Mouse (Mus musculus): ENCODE data around the gene Ppp4r3a. TPM values are rescaled to one million over a fixed set of nuclear protein-coding genes. Genes with fewer than 3 reads are reported as not detected.

Gene Ppp4r3a
- polyA plus RNA-seq, 1 experiment from 2014 or later, result 33.0 TPM

DNA sequence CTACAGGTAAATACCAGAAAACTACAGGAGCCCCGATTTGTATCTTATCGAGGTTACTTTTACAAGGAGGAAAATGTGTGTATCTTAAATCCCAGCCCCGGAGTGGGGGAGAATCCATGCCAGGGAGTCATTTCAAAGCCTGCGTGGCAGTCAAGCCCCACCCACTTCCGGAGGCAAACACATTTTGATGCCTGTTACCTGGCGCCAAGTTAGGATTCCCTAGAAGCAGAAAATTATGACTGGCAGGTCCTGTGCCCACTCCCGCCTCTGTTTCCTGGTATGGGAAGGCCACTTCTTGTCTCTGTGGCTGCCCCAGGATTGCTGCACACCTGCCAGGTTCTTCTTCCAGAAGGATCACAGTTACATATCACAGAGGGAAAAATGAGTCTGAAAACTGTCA, 57.0 kb downstream of the Ppp4r3a start:
- Histone ChIP-seq H3K36me3 (ENCODE audit: control insufficient read depth, insufficient read depth, low read length) (peaks cover 6% of the 10 kb centered on the region), H3K4me2 (ENCODE audit: low read length) (peak overlapping the region; percentile 69), H3K9me3 (ENCODE audit: control insufficient read depth, low read length) (no peaks in the 10 kb centered on the region), H3K4me1 (ENCODE audit: control insufficient read depth, insufficient read depth, low read length) (peaks cover 38% of the 10 kb centered on the region), H3K27me3 (ENCODE audit: control insufficient read depth, insufficient read depth, low read length) (no peaks in the 10 kb centered on the region), H3K27ac (replicated peaks; ENCODE audit: low read depth, low read length) (0 out of 2 replicates have a peak overlapping the region, but pooled peaks have one; percentile 9), H3K4me3 (replicated peaks; ENCODE audit: low read depth, low read length) (peak overlapping the region; percentile 78), H3K9ac (replicated peaks; ENCODE audit: low read length) (peak overlapping the region; percentile 45; the same call in 1 of the 2 replicates)
- WGBS, result 41% methylated on average over 7 of the region's 7 CpGs
- ATAC-seq (ENCODE audit: low FRiP score, low TSS enrichment), result no peak
- peak; percentile 26 for DNase-seq

DNA sequence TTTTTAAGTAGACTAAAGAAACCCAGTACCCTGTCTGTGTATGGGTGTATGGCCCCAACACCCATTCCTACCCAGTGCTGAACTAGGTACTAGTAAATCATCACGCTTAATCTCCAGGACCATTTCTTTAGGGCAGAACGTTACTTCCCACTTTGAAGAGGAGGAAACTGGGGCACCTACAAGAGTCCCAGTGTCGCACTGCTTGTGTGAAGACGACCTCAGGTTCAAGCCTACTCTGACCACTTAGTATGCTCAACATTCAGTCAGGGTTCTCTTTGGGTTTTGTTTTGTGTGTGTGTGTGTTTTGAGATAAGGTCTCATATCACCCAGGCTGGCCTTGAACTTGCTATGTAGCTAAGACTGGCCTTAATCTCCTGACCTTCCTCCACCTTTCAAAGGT, 57.5 kb downstream of the Ppp4r3a start:
- no peak overlapping the region for H3K27ac ChIP-seq (replicated peaks; ENCODE audit: low read depth, low read length)
- H3K27me3 ChIP-seq (ENCODE audit: control insufficient read depth, insufficient read depth, low read length), result no peaks in the 10 kb centered on the region
- H3K4me2 ChIP-seq (ENCODE audit: low read length), result peak overlapping the region; percentile 69
- ATAC-seq (ENCODE audit: low FRiP score, low TSS enrichment) (no peak), DNase-seq (no peak)
- H3K4me3 ChIP-seq (replicated peaks; ENCODE audit: low read depth, low read length), result peak overlapping the region; percentile 78
- 84% methylated on average over 4 of the region's 4 CpGs for WGBS
- H3K9ac ChIP-seq (replicated peaks; ENCODE audit: low read length), result no peak overlapping the region
- no peaks in the 10 kb centered on the region for H3K9me3 ChIP-seq (ENCODE audit: control insufficient read depth, low read length)
- peaks cover 11% of the 10 kb centered on the region for H3K36me3 ChIP-seq (ENCODE audit: control insufficient read depth, insufficient read depth, low read length)
- peaks cover 38% of the 10 kb centered on the region for H3K4me1 ChIP-seq (ENCODE audit: control insufficient read depth, insufficient read depth, low read length)

DNA sequence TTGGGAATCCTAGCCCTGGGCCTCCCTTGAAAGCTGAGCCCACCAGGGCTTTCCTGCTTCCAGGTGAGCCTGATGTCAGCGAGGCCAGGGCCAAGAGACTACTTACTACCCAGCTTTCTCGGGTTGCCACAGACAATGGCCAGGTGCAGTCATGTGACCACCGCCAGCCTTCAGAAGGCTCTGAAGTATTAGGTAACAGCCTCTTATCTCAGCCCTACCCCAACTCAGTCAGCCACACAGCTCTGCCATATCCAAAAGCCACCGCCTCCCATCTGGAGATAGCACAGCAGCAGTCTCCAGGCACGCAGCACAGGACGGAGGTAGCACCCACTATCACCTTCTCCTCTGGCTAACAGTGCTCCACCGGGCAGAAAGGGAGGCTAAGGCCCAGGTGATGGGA, 58.1 kb downstream of the Ppp4r3a start:
- H3K27me3 ChIP-seq (ENCODE audit: control insufficient read depth, insufficient read depth, low read length), result no peaks in the 10 kb centered on the region
- WGBS, result 76% methylated on average over 7 of the region's 7 CpGs
- H3K36me3 ChIP-seq (ENCODE audit: control insufficient read depth, insufficient read depth, low read length), result peaks cover 11% of the 10 kb centered on the region
- no peak for ATAC-seq (ENCODE audit: low FRiP score, low TSS enrichment)
- no peak for DNase-seq
- peak overlapping the region; percentile 69 for H3K4me2 ChIP-seq (ENCODE audit: low read length)
- no peak overlapping the region for H3K9ac ChIP-seq (replicated peaks; ENCODE audit: low read length)
- H3K27ac ChIP-seq (replicated peaks; ENCODE audit: low read depth, low read length), result no peak overlapping the region
- H3K9me3 ChIP-seq (ENCODE audit: control insufficient read depth, low read length), result no peaks in the 10 kb centered on the region
- H3K4me1 ChIP-seq (ENCODE audit: control insufficient read depth, insufficient read depth, low read length), result peaks cover 38% of the 10 kb centered on the region
- H3K4me3 ChIP-seq (replicated peaks; ENCODE audit: low read depth, low read length), result no peak overlapping the region

DNA sequence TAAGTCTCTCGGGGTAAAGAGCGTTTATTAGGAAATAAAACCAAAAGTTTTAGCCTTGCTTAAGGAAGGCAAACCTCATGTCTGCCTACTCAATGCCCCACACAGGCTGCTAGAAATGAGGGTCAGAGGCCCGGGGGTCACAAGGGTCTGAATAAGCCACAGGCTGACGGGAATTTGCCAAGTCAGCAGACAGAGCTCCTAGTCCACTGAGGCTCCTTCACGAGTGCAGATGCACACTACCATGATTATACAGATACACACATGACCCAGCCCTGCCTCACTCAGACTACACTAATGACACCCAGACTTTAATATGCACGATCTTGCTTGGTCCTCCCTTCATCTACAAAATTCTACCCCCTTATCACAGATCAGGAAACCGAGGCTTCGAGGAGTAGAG, 58.7 kb downstream of the Ppp4r3a start:
- Histone ChIP-seq H3K4me3 (replicated peaks; ENCODE audit: low read depth, low read length) (no peak overlapping the region), H3K9me3 (ENCODE audit: control insufficient read depth, low read length) (no peaks in the 10 kb centered on the region), H3K27ac (replicated peaks; ENCODE audit: low read depth, low read length) (no peak overlapping the region), H3K27me3 (ENCODE audit: control insufficient read depth, insufficient read depth, low read length) (no peaks in the 10 kb centered on the region), H3K4me2 (ENCODE audit: low read length) (peak overlapping the region; percentile 69), H3K4me1 (ENCODE audit: control insufficient read depth, insufficient read depth, low read length) (peaks cover 38% of the 10 kb centered on the region), H3K9ac (replicated peaks; ENCODE audit: low read length) (0 out of 2 replicates have a peak overlapping the region, but pooled peaks have one; percentile 23), H3K36me3 (ENCODE audit: control insufficient read depth, insufficient read depth, low read length) (peaks cover 11% of the 10 kb centered on the region)
- no peak for ATAC-seq (ENCODE audit: low FRiP score, low TSS enrichment)
- WGBS, result 68% methylated on average over 8 of the region's 8 CpGs
- no peak for DNase-seq

DNA sequence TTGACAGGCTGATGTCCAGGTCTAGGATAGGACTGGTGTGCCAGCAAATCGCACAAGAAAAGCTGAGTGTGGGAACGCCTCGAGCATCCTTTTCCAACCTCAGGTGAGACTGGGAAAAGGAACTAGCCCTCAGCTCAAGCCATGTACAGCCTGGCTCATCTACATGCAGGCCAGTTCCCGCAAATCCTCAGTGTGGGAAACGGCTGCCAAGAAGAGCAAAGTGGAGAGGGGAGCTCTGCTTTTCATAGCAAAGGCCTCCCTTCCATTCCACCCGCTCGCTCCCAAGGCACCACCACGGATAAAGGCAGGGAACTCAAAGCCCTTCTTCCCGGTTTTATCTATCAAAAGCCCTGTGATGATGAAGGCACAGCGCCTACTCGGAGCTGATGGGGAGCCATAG, 60.4 kb downstream of the Ppp4r3a start:
- no peaks in the 10 kb centered on the region for H3K27me3 ChIP-seq (ENCODE audit: control insufficient read depth, insufficient read depth, low read length)
- H3K9ac ChIP-seq (replicated peaks; ENCODE audit: low read length), result no peak overlapping the region
- H3K27ac ChIP-seq (replicated peaks; ENCODE audit: low read depth, low read length), result peak overlapping the region; percentile 50; the same call in 1 of the 2 replicates
- DNase-seq (peak; percentile 58), ATAC-seq (ENCODE audit: low FRiP score, low TSS enrichment) (no peak)
- H3K9me3 ChIP-seq (ENCODE audit: control insufficient read depth, low read length), result no peaks in the 10 kb centered on the region
- WGBS, result 62% methylated on average over 11 of the region's 11 CpGs
- peak overlapping the region; percentile 13; the same call in 1 of the 2 replicates for H3K4me2 ChIP-seq (ENCODE audit: low read length)
- H3K36me3 ChIP-seq (ENCODE audit: control insufficient read depth, insufficient read depth, low read length), result peaks cover 11% of the 10 kb centered on the region
- no peak overlapping the region for H3K4me3 ChIP-seq (replicated peaks; ENCODE audit: low read depth, low read length)
- peaks cover 53% of the 10 kb centered on the region for H3K4me1 ChIP-seq (ENCODE audit: control insufficient read depth, insufficient read depth, low read length)

DNA sequence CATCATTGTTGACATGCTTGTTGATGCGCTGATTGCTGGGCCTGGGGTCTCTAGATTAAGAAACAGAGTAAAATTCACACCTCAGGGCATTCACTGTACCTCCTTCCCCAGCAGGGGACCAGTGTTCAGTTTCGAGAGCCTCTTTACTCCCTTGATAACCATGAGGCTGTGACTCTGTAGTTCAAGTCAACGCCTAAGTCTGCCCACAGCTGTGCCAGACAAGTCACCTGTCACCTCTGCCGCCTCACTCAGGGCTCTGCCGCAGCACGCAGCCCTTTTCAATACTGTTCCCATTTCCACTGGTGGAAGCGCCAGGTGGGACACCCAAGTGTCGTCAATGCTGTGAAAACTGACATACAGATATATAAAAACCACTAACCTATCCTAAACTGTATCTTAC, 61.1 kb downstream of the Ppp4r3a start:
- H3K36me3 ChIP-seq (ENCODE audit: control insufficient read depth, insufficient read depth, low read length), result peaks cover 11% of the 10 kb centered on the region
- DNase-seq (no peak), ATAC-seq (ENCODE audit: low FRiP score, low TSS enrichment) (no peak)
- WGBS, result 91% methylated on average over 8 of the region's 8 CpGs
- no peak overlapping the region for H3K4me2 ChIP-seq (ENCODE audit: low read length)
- H3K9me3 ChIP-seq (ENCODE audit: control insufficient read depth, low read length), result no peaks in the 10 kb centered on the region
- no peak overlapping the region for H3K9ac ChIP-seq (replicated peaks; ENCODE audit: low read length)
- H3K27ac ChIP-seq (replicated peaks; ENCODE audit: low read depth, low read length), result no peak overlapping the region
- no peak overlapping the region for H3K4me3 ChIP-seq (replicated peaks; ENCODE audit: low read depth, low read length)
- H3K4me1 ChIP-seq (ENCODE audit: control insufficient read depth, insufficient read depth, low read length), result peaks cover 58% of the 10 kb centered on the region
- H3K27me3 ChIP-seq (ENCODE audit: control insufficient read depth, insufficient read depth, low read length), result no peaks in the 10 kb centered on the region

DNA sequence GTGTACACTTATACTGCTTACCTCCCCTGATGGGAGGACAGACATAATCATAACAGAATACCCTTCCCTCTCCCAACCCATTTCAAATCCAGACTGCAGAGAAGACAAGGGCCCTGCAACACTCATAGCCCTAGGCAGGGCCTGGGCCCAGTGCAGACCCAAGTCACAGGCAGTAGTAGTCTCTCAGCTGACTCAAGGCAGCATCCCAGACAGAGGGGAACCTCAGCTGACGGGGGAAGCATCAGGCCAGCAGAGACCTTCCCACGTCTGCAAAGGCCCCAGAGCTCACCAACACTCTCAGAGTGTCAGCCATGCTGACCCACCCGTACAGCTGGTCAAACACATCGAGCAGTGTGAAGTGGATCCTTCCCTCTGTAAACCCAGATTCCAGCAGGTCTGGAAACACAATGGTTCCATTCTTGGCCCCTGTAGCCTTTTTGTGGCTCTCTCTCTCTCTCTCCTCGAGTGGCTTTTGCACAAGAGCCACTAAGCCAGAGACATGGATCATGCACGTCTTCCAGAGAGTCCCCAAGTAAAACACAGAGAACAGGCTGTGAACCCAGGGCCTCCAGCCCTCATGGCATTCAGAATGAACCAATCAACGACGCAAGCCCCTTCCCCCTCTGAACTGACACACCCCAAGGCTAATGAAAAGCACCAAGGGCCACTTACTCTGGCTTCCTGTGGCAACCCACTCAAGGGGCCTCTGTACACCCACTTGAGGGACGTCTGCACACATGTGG, 61.8 kb downstream of the Ppp4r3a start:
- peaks cover 51% of the 10 kb centered on the region for H3K4me1 ChIP-seq (ENCODE audit: control insufficient read depth, insufficient read depth, low read length)
- peaks cover 11% of the 10 kb centered on the region for H3K36me3 ChIP-seq (ENCODE audit: control insufficient read depth, insufficient read depth, low read length)
- no peaks in the 10 kb centered on the region for H3K9me3 ChIP-seq (ENCODE audit: control insufficient read depth, low read length)
- no peaks in the 10 kb centered on the region for H3K27me3 ChIP-seq (ENCODE audit: control insufficient read depth, insufficient read depth, low read length)
- no peak overlapping the region for H3K9ac ChIP-seq (replicated peaks; ENCODE audit: low read length)
- WGBS, result 81% methylated on average over 9 of the region's 9 CpGs
- ATAC-seq (ENCODE audit: low FRiP score, low TSS enrichment) (no peak), DNase-seq (no peak)
- no peak overlapping the region for H3K27ac ChIP-seq (replicated peaks; ENCODE audit: low read depth, low read length)
- no peak overlapping the region for H3K4me3 ChIP-seq (replicated peaks; ENCODE audit: low read depth, low read length)
- no peak overlapping the region for H3K4me2 ChIP-seq (ENCODE audit: low read length)

DNA sequence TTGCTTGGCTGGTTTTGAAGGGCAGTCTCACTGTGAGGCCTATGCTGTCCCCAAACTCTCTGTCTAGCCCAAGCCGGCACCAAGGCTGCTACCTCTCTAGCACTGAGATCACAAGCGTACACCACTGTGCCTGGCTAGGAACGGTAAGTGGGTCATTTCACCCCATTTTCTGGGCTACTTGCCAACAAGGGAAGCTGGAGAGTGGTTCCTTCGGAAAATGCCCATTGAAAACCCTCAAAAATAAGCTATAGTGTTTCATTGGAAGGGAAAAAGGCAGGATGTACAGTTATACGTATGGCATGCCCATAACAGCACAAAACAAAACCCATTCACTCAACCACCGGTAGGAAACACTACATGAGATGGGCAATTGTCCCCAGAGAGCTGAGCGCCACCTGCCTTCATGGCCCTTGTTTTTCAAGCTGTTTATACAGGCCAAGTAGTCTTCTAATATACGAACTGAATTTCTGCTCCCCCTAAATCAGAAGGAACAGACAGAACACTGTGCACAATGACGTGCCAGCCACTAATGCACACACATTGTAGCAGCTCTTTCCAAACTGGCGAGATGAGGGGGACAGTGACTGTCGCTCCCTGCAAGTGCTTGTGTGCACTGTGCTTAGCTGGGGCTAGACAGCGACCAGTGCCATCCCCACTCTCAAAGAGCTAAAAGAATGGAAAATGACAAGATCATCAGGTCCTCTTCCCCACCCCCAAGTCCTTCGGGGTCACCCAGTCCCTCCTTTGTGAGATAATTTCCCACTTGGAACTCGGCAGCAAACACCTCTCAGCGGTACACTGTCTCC, 63.1 kb downstream of the Ppp4r3a start:
- Histone ChIP-seq H3K4me2 (ENCODE audit: low read length) (no peak overlapping the region), H3K27me3 (ENCODE audit: control insufficient read depth, insufficient read depth, low read length) (no peaks in the 10 kb centered on the region), H3K4me3 (replicated peaks; ENCODE audit: low read depth, low read length) (no peak overlapping the region), H3K9me3 (ENCODE audit: control insufficient read depth, low read length) (no peaks in the 10 kb centered on the region), H3K4me1 (ENCODE audit: control insufficient read depth, insufficient read depth, low read length) (peaks cover 39% of the 10 kb centered on the region), H3K27ac (replicated peaks; ENCODE audit: low read depth, low read length) (no peak overlapping the region), H3K9ac (replicated peaks; ENCODE audit: low read length) (no peak overlapping the region), H3K36me3 (ENCODE audit: control insufficient read depth, insufficient read depth, low read length) (peaks cover 11% of the 10 kb centered on the region)
- ATAC-seq (ENCODE audit: low FRiP score, low TSS enrichment), result no peak
- DNase-seq, result no peak
- 77% methylated on average over 15 of the region's 15 CpGs for WGBS

Data from midbrain, embryonic 14.5 days (tissue).